Mouse (Mus musculus): ENCODE data around the gene Vwa5b1. TPM values are rescaled to one million over a fixed set of nuclear protein-coding genes. Genes with fewer than 3 reads are reported as not detected.

Gene Vwa5b1
- polyA plus RNA-seq, 1 experiment from 2014 or later = 0.79 TPM

- H3K4me2 ChIP-seq (ENCODE audit: low read length) = no peak overlapping the region
- no peak overlapping the region for H3K9ac ChIP-seq (replicated peaks; ENCODE audit: low read depth, low read length)
- H3K27ac ChIP-seq (ENCODE audit: low read length) = no peak overlapping the region
- H3K9me3 ChIP-seq (ENCODE audit: control insufficient read depth, low read length) = no peaks in the 10 kb centered on the region
- WGBS = 20% methylated on average over 10 of the region's 10 CpGs
- H3K4me1 ChIP-seq (replicated peaks; ENCODE audit: control insufficient read depth, insufficient read depth, low read length) = peaks cover 19% of the 10 kb centered on the region
- H3K27me3 ChIP-seq (replicated peaks; ENCODE audit: control insufficient read depth, insufficient read depth, low read length) = no peaks in the 10 kb centered on the region; the same call in 1 of the 2 replicates
- H3K4me3 ChIP-seq (replicated peaks; ENCODE audit: low read length) = no peak overlapping the region
- H3K36me3 ChIP-seq (ENCODE audit: control insufficient read depth, insufficient read depth) = no peaks in the 10 kb centered on the region
- no peak for ATAC-seq
These were observed 88.1 kb downstream of the Vwa5b1 start for GRCm38 (mm10) chr4:138547556-138547955.

GRCm38 (mm10) chr4:138547041-138547440 is 88.6 kb downstream of the Vwa5b1 start:
- Histone ChIP-seq H3K9ac (replicated peaks; ENCODE audit: low read depth, low read length) (no peak overlapping the region), H3K4me3 (replicated peaks; ENCODE audit: low read length) (no peak overlapping the region), H3K36me3 (ENCODE audit: control insufficient read depth, insufficient read depth) (no peaks in the 10 kb centered on the region), H3K27me3 (replicated peaks; ENCODE audit: control insufficient read depth, insufficient read depth, low read length) (no peaks in the 10 kb centered on the region; the same call in 1 of the 2 replicates), H3K27ac (ENCODE audit: low read length) (no peak overlapping the region), H3K9me3 (ENCODE audit: control insufficient read depth, low read length) (no peaks in the 10 kb centered on the region), H3K4me1 (replicated peaks; ENCODE audit: control insufficient read depth, insufficient read depth, low read length) (peaks cover 19% of the 10 kb centered on the region), H3K4me2 (ENCODE audit: low read length) (no peak overlapping the region)
- no peak for ATAC-seq
- 66% methylated on average over 6 of the region's 6 CpGs for WGBS

DNA sequence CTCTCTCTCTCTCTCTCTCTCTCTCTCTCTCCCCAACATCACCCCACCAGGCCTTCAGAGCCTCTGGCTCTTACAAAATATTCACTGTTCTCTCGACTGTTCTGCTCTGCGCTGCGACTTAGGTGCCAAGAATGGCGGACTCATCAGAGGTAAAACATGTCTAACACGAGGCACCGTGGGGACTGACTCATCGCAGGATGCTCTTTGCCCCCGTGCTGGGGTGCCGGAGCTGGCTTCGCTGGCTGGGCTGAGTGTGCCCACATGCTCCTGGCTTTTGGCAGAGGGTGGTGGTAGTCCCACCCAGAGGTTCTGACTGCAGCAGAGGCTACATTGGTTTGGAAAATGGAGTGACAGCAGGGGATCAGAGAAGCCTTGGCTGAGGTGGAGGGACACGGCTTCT is 89.4 kb downstream of the Vwa5b1 start:
- H3K27me3 ChIP-seq (replicated peaks; ENCODE audit: control insufficient read depth, insufficient read depth, low read length) = no peaks in the 10 kb centered on the region; the same call in 1 of the 2 replicates
- H3K4me3 ChIP-seq (replicated peaks; ENCODE audit: low read length) = no peak overlapping the region
- H3K36me3 ChIP-seq (ENCODE audit: control insufficient read depth, insufficient read depth) = no peaks in the 10 kb centered on the region
- H3K9ac ChIP-seq (replicated peaks; ENCODE audit: low read depth, low read length) = no peak overlapping the region
- no peaks in the 10 kb centered on the region for H3K9me3 ChIP-seq (ENCODE audit: control insufficient read depth, low read length)
- ATAC-seq = no peak
- no peak overlapping the region for H3K4me2 ChIP-seq (ENCODE audit: low read length)
- H3K27ac ChIP-seq (ENCODE audit: low read length) = no peak overlapping the region
- 67% methylated on average over 11 of the region's 11 CpGs for WGBS
- H3K4me1 ChIP-seq (replicated peaks; ENCODE audit: control insufficient read depth, insufficient read depth, low read length) = peaks cover 19% of the 10 kb centered on the region

- peaks cover 22% of the 10 kb centered on the region for H3K4me1 ChIP-seq (replicated peaks; ENCODE audit: control insufficient read depth, insufficient read depth, low read length)
- H3K9ac ChIP-seq (replicated peaks; ENCODE audit: low read depth, low read length) = no peak overlapping the region
- no peak for ATAC-seq
- H3K4me3 ChIP-seq (replicated peaks; ENCODE audit: low read length) = no peak overlapping the region
- no peak overlapping the region for H3K27ac ChIP-seq (ENCODE audit: low read length)
- no peak overlapping the region for H3K4me2 ChIP-seq (ENCODE audit: low read length)
- no peaks in the 10 kb centered on the region; the same call in 1 of the 2 replicates for H3K27me3 ChIP-seq (replicated peaks; ENCODE audit: control insufficient read depth, insufficient read depth, low read length)
- H3K9me3 ChIP-seq (ENCODE audit: control insufficient read depth, low read length) = no peaks in the 10 kb centered on the region
- WGBS = 31% methylated on average over 12 of the region's 12 CpGs
- no peaks in the 10 kb centered on the region for H3K36me3 ChIP-seq (ENCODE audit: control insufficient read depth, insufficient read depth)
These were observed 92.5 kb downstream of the Vwa5b1 start for GRCm38 (mm10) chr4:138543177-138543576.

GRCm38 (mm10) chr4:138538084-138538449 is 97.6 kb downstream of the Vwa5b1 start:
- peak; percentile 51 for ATAC-seq
- 26% methylated on average over 4 of the region's 4 CpGs for WGBS
- H3K27me3 ChIP-seq (replicated peaks; ENCODE audit: control insufficient read depth, insufficient read depth, low read length) = no peaks in the 10 kb centered on the region
- H3K4me2 ChIP-seq (ENCODE audit: low read length) = peak overlapping the region; percentile 22; the same call in 1 of the 2 replicates
- no peaks in the 10 kb centered on the region for H3K36me3 ChIP-seq (ENCODE audit: control insufficient read depth, insufficient read depth)
- H3K4me3 ChIP-seq (replicated peaks; ENCODE audit: low read length) = no peak overlapping the region
- H3K9ac ChIP-seq (replicated peaks; ENCODE audit: low read depth, low read length) = peak overlapping the region; percentile 30; the same call in 1 of the 2 replicates
- H3K27ac ChIP-seq (ENCODE audit: low read length) = peak overlapping the region; percentile 84
- peaks cover 29% of the 10 kb centered on the region for H3K4me1 ChIP-seq (replicated peaks; ENCODE audit: control insufficient read depth, insufficient read depth, low read length)
- H3K9me3 ChIP-seq (ENCODE audit: control insufficient read depth, low read length) = no peaks in the 10 kb centered on the region

- Histone ChIP-seq H3K4me3 (replicated peaks; ENCODE audit: low read length) (no peak overlapping the region), H3K9me3 (ENCODE audit: control insufficient read depth, low read length) (no peaks in the 10 kb centered on the region), H3K36me3 (ENCODE audit: control insufficient read depth, insufficient read depth) (no peaks in the 10 kb centered on the region), H3K9ac (replicated peaks; ENCODE audit: low read depth, low read length) (peak overlapping the region; percentile 30; the same call in 1 of the 2 replicates), H3K4me2 (ENCODE audit: low read length) (peak overlapping the region; percentile 22; the same call in 1 of the 2 replicates), H3K4me1 (replicated peaks; ENCODE audit: control insufficient read depth, insufficient read depth, low read length) (peaks cover 27% of the 10 kb centered on the region), H3K27me3 (replicated peaks; ENCODE audit: control insufficient read depth, insufficient read depth, low read length) (no peaks in the 10 kb centered on the region), H3K27ac (ENCODE audit: low read length) (peak overlapping the region; percentile 84)
- ATAC-seq = peak; percentile 90
- WGBS = 17% methylated on average over 10 of the region's 10 CpGs
These were observed 98.2 kb downstream of the Vwa5b1 start for GRCm38 (mm10) chr4:138537210-138538083.

DNA sequence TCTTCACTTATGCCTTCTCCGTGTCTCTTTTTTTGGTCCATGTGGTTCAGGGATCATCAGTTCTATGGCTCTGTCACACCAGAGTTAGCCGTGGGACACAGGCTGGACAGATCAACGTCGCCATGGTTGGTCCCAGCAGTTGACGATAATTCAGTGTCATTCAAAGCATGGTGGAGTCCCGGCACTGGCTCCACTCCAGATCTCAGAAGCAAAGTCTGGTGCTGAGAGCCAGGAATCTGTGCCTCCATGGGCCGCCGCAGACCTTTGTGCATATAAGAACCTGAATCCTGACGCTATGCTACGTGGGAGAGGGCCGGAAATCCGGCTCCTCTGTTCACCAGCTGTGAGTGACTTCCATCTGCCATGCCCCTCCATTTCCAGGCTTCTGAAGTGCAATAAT is 100.1 kb downstream of the Vwa5b1 start:
- 56% methylated on average over 12 of the region's 12 CpGs for WGBS
- H3K4me1 ChIP-seq (replicated peaks; ENCODE audit: control insufficient read depth, insufficient read depth, low read length) = peaks cover 27% of the 10 kb centered on the region
- no peak for ATAC-seq
- no peak overlapping the region for H3K9ac ChIP-seq (replicated peaks; ENCODE audit: low read depth, low read length)
- H3K27ac ChIP-seq (ENCODE audit: low read length) = no peak overlapping the region
- H3K9me3 ChIP-seq (ENCODE audit: control insufficient read depth, low read length) = no peaks in the 10 kb centered on the region
- no peaks in the 10 kb centered on the region for H3K27me3 ChIP-seq (replicated peaks; ENCODE audit: control insufficient read depth, insufficient read depth, low read length)
- H3K4me3 ChIP-seq (replicated peaks; ENCODE audit: low read length) = no peak overlapping the region
- no peaks in the 10 kb centered on the region for H3K36me3 ChIP-seq (ENCODE audit: control insufficient read depth, insufficient read depth)
- no peak overlapping the region for H3K4me2 ChIP-seq (ENCODE audit: low read length)

- Histone ChIP-seq H3K27ac (ENCODE audit: low read length) (no peak overlapping the region), H3K9me3 (ENCODE audit: control insufficient read depth, low read length) (no peaks in the 10 kb centered on the region), H3K36me3 (ENCODE audit: control insufficient read depth, insufficient read depth) (no peaks in the 10 kb centered on the region), H3K4me2 (ENCODE audit: low read length) (no peak overlapping the region), H3K4me3 (replicated peaks; ENCODE audit: low read length) (no peak overlapping the region), H3K9ac (replicated peaks; ENCODE audit: low read depth, low read length) (no peak overlapping the region), H3K27me3 (replicated peaks; ENCODE audit: control insufficient read depth, insufficient read depth, low read length) (no peaks in the 10 kb centered on the region), H3K4me1 (replicated peaks; ENCODE audit: control insufficient read depth, insufficient read depth, low read length) (peaks cover 27% of the 10 kb centered on the region)
- ATAC-seq = no peak
- 92% methylated on average over 2 of the region's 2 CpGs for WGBS
These were observed 101.8 kb downstream of the Vwa5b1 start for GRCm38 (mm10) chr4:138533877-138534276.

GRCm38 (mm10) chr4:138531761-138532160 is 103.9 kb downstream of the Vwa5b1 start:
- 78% methylated on average over 2 of the region's 2 CpGs for WGBS

More at GRCm38 (mm10) chr4:138531761-138532160, 103.9 kb downstream of the Vwa5b1 start:
- H3K4me3 ChIP-seq (replicated peaks; ENCODE audit: low read length) = no peak overlapping the region
- H3K36me3 ChIP-seq (ENCODE audit: control insufficient read depth, insufficient read depth) = no peaks in the 10 kb centered on the region
- ATAC-seq = no peak
- no peak overlapping the region for H3K4me2 ChIP-seq (ENCODE audit: low read length)
- peaks cover 7% of the 10 kb centered on the region for H3K4me1 ChIP-seq (replicated peaks; ENCODE audit: control insufficient read depth, insufficient read depth, low read length)
- H3K9ac ChIP-seq (replicated peaks; ENCODE audit: low read depth, low read length) = no peak overlapping the region
- no peaks in the 10 kb centered on the region for H3K27me3 ChIP-seq (replicated peaks; ENCODE audit: control insufficient read depth, insufficient read depth, low read length)
- no peaks in the 10 kb centered on the region for H3K9me3 ChIP-seq (ENCODE audit: control insufficient read depth, low read length)
- H3K27ac ChIP-seq (ENCODE audit: low read length) = no peak overlapping the region
